Comparison of ENCODE assay signal across 8 mouse cellular contexts in genomic region chr15:101235728-101236327, GRCm38 (mm10). TPM values are rescaled to one million over a fixed set of nuclear protein-coding genes. Genes with fewer than 3 reads are reported as not detected.
DNase-seq lines count a peak whose midpoint lies in the region; ATAC-seq and TF ChIP-seq lines count a peak whose summit lies in the region.

No protein-coding gene starts in this region.

- peak; percentile 37 for ATAC-seq in lung, embryonic 15.5 days (ENCODE audit: borderline replicate concordance, extremely low read depth, low FRiP score, low TSS enrichment)
- ATAC-seq in hindbrain, embryonic 16.5 days = no peak

- no peaks in the 10 kb centered on the region for H3K9me3 ChIP-seq in lung, embryonic 15.5 days
- no peaks in the 10 kb centered on the region for H3K9me3 ChIP-seq in hindbrain, embryonic 16.5 days (ENCODE audit: control insufficient read depth, low read length)

- no peak overlapping the region for H3K4me3 ChIP-seq in lung, embryonic 15.5 days
- no peak overlapping the region for H3K4me3 ChIP-seq in lung, adult 2 months (replicated peaks; ENCODE audit: extremely low read depth, low read depth, low read length)
- H3K4me3 ChIP-seq in hindbrain, embryonic 16.5 days (ENCODE audit: low read length) = no peak overlapping the region
- H3K4me3 ChIP-seq in olfactory bulb, adult 2 months (ENCODE audit: insufficient read depth, low read depth, low read length) = no peak overlapping the region

- peaks cover 3% of the 10 kb centered on the region; the same call in 1 of the 2 replicates for H3K27me3 ChIP-seq in lung, embryonic 15.5 days
- H3K27me3 ChIP-seq in hindbrain, embryonic 16.5 days (replicated peaks; ENCODE audit: control insufficient read depth, insufficient read depth, low read length) = no peaks in the 10 kb centered on the region

- H3K4me1 ChIP-seq in lung, embryonic 15.5 days = peaks cover 62% of the 10 kb centered on the region
- H3K4me1 ChIP-seq in lung, adult 2 months (ENCODE audit: control insufficient read depth, insufficient read depth, low read length) = peaks cover 19% of the 10 kb centered on the region
- H3K4me1 ChIP-seq in hindbrain, embryonic 16.5 days (ENCODE audit: control insufficient read depth, insufficient read depth, low read depth, low read length) = peaks cover 9% of the 10 kb centered on the region
- peaks cover 58% of the 10 kb centered on the region for H3K4me1 ChIP-seq in olfactory bulb, adult 2 months (ENCODE audit: control insufficient read depth, insufficient read depth, low read length)

- H3K36me3 ChIP-seq in lung, embryonic 15.5 days = peaks cover 11% of the 10 kb centered on the region
- H3K36me3 ChIP-seq in hindbrain, embryonic 16.5 days (ENCODE audit: control insufficient read depth, insufficient read depth, low read length) = 0 out of 2 replicates have a peak, but pooled peaks cover under 1% of the 10 kb centered on the region

- no peak for TF ChIP-seq POLR2A in lung, adult 2 months (IDR thresholded peaks at IDR 0.05; ENCODE audit: borderline replicate concordance, extremely low read depth, low read depth, low read length)
- no peak for TF ChIP-seq POLR2A in olfactory bulb, adult 2 months (IDR thresholded peaks at IDR 0.05; ENCODE audit: insufficient read depth, low read depth, low read length)

- peak; percentile 73 to 83 for DNase-seq in frontal cortex, adult 2 months (ENCODE audit: extremely low spot score in 1 of 2, low spot score in 1 of 2)
- no peak for DNase-seq in frontal cortex, postnatal 14 days (ENCODE audit: low spot score in 2 of 2)
- DNase-seq in lung, adult 2 months = no peak
- no peak for DNase-seq in adrenal gland, adult (ENCODE audit: inconsistent age in 2 of 2, low spot score in 1 of 2)
- no peak for DNase-seq in ovary, postnatal 14 days (ENCODE audit: low spot score)

- peak overlapping the region; percentile 94 for H3K27ac ChIP-seq in lung, embryonic 15.5 days
- H3K27ac ChIP-seq in hindbrain, embryonic 16.5 days (ENCODE audit: low read depth, low read length) = no peak overlapping the region
- H3K27ac ChIP-seq in olfactory bulb, adult 2 months (ENCODE audit: insufficient read depth, low read depth, low read length) = peak overlapping the region; percentile 72

- peak overlapping the region; percentile 33 for H3K4me2 ChIP-seq in lung, embryonic 15.5 days
- H3K4me2 ChIP-seq in hindbrain, embryonic 16.5 days (ENCODE audit: low read length) = no peak overlapping the region

- no peak overlapping the region; the same call in 1 of the 2 replicates for H3K9ac ChIP-seq in lung, embryonic 15.5 days
- H3K9ac ChIP-seq in hindbrain, embryonic 16.5 days (ENCODE audit: low read depth, low read length) = 0 out of 2 replicates have a peak overlapping the region, but pooled peaks have one; percentile 27

- TF ChIP-seq CTCF in lung, adult 2 months (IDR thresholded peaks at IDR 0.05; ENCODE audit: insufficient read depth, low read length) = no peak
- TF ChIP-seq CTCF in olfactory bulb, adult 2 months (IDR thresholded peaks at IDR 0.05; ENCODE audit: insufficient read depth, low read depth, low read length) = no peak

- WGBS in lung, embryonic 15.5 days = 15% methylated on average over 12 of the region's 12 CpGs
- WGBS in lung, adult 2 months = 37% methylated on average over 12 of the region's 12 CpGs
- WGBS in hindbrain, embryonic 16.5 days = 25% methylated on average over 12 of the region's 12 CpGs
- WGBS in olfactory bulb, adult 2 months = 21% methylated on average over 12 of the region's 12 CpGs

RNA-seq across cellular contexts. Expression of gene Grasp, which starts 11.8 kb away (rescaled TPM):
- 43.9 and 53.5 TPM in 2 replicates for polyA plus RNA-seq in frontal cortex, adult 2 months (2012; rRNA removed)
- 6.9 and 7.9 TPM in 2 replicates for polyA plus RNA-seq in lung, embryonic 15.5 days (2015; fragmentation: Nextera tagmentation; extraction: Ambion mirVana)
- 36.6 and 58.8 TPM in 2 replicates for polyA plus RNA-seq in lung, adult 2 months (2012; rRNA removed)
- polyA plus RNA-seq in hindbrain, embryonic 16.5 days (2015; fragmentation: Nextera tagmentation; extraction: Ambion mirVana) = 1.1 and 1.7 TPM in 2 replicates
- not detected in 2 replicates for polyA plus RNA-seq in olfactory bulb, adult 2 months (2012; ENCODE audit: insufficient read depth, insufficient read length, low replicate concordance, missing spikeins)

RNA-seq across cellular contexts. Expression of gene Nr4a1, which starts 18.2 kb away (rescaled TPM):
- polyA plus RNA-seq in frontal cortex, adult 2 months (2012; rRNA removed) = 80.9 and 169 TPM in 2 replicates
- polyA plus RNA-seq in lung, embryonic 15.5 days (2015; fragmentation: Nextera tagmentation; extraction: Ambion mirVana) = 9.2 and 9.9 TPM in 2 replicates
- 40.0 and 43.4 TPM in 2 replicates for polyA plus RNA-seq in lung, adult 2 months (2012; rRNA removed)
- polyA plus RNA-seq in hindbrain, embryonic 16.5 days (2015; fragmentation: Nextera tagmentation; extraction: Ambion mirVana) = 6.8 and 7.2 TPM in 2 replicates
- polyA plus RNA-seq in olfactory bulb, adult 2 months (2012; ENCODE audit: insufficient read depth, insufficient read length, low replicate concordance, missing spikeins) = not detected in 2 replicates

RNA-seq across cellular contexts. Expression of gene Atg101, which starts 48.2 kb away (rescaled TPM):
- 50.2 and 58.3 TPM in 2 replicates for polyA plus RNA-seq in frontal cortex, adult 2 months (2012; rRNA removed)
- 74.5 and 76.8 TPM in 2 replicates for polyA plus RNA-seq in lung, embryonic 15.5 days (2015; fragmentation: Nextera tagmentation; extraction: Ambion mirVana)
- 36.1 and 38.6 TPM in 2 replicates for polyA plus RNA-seq in lung, adult 2 months (2012; rRNA removed)
- 79.6 and 81.3 TPM in 2 replicates for polyA plus RNA-seq in hindbrain, embryonic 16.5 days (2015; fragmentation: Nextera tagmentation; extraction: Ambion mirVana)
- not detected in 2 replicates for polyA plus RNA-seq in olfactory bulb, adult 2 months (2012; ENCODE audit: insufficient read depth, insufficient read length, low replicate concordance, missing spikeins)

RNA-seq across cellular contexts. Expression of gene 6030408B16Rik, which starts 57.2 kb away (rescaled TPM):
- polyA plus RNA-seq in frontal cortex, adult 2 months (2012; rRNA removed) = 0.27 and 0.52 TPM in 2 replicates
- polyA plus RNA-seq in lung, embryonic 15.5 days (2015; fragmentation: Nextera tagmentation; extraction: Ambion mirVana) = 48.1 and 50.0 TPM in 2 replicates
- polyA plus RNA-seq in lung, adult 2 months (2012; rRNA removed) = 35.1 and 39.4 TPM in 2 replicates
- 0.13 and 0.21 TPM in 2 replicates for polyA plus RNA-seq in hindbrain, embryonic 16.5 days (2015; fragmentation: Nextera tagmentation; extraction: Ambion mirVana)
- polyA plus RNA-seq in olfactory bulb, adult 2 months (2012; ENCODE audit: insufficient read depth, insufficient read length, low replicate concordance, missing spikeins) = not detected in 2 replicates

Comparison
In these comparisons a context has a peak if more than half of its experiments do, and no peak if none do; other contexts are left out.
1. DNase-seq: peak in frontal cortex, adult 2 months (2 of 2); none in frontal cortex, postnatal 14 days (0 of 2), lung, adult 2 months (single experiment), adrenal gland, adult (0 of 2) and ovary, postnatal 14 days (single experiment).
2. RNA of gene Atg101, which starts 48.2 kb away (polyA plus RNA-seq): 79.6 to 81.3 TPM in hindbrain, embryonic 16.5 days, 74.5 to 76.8 TPM in lung, embryonic 15.5 days, 50.2 to 58.3 TPM in frontal cortex, adult 2 months and 36.1 to 38.6 TPM in lung, adult 2 months; not detected in olfactory bulb, adult 2 months; every median in the first group is over 10 times any median in the second.